Mouse (Mus musculus) ES-CJ7 (cell line): ENCODE data around the gene Chtop.
A peak's percentile ranks its signal among the peaks of the same experiment; 100 is the strongest.

ENCODE experiments used
- DNase-seq: peaks from one replicate; pipeline ENCODE4 v3.0.0; 2011; ENCODE audit warnings: low read depth, low spot score

Gene Chtop

GRCm38 (mm10) chr3:90465081-90465685 lies 44.1 kb downstream of the Chtop start:
- no peak for DNase-seq

- DNase-seq = no peak
Observed at GRCm38 (mm10) chr3:90464552-90465080, 44.7 kb downstream of the Chtop start.

- DNase-seq = no peak
Observed at GRCm38 (mm10) chr3:90462579-90462978, 46.7 kb downstream of the Chtop start.

GRCm38 (mm10) chr3:90461935-90462334 lies 47.4 kb downstream of the Chtop start:
- no peak for DNase-seq

GRCm38 (mm10) chr3:90460315-90460714 lies 49.0 kb downstream of the Chtop start:
- DNase-seq = no peak

- DNase-seq = no peak
Observed at GRCm38 (mm10) chr3:90459727-90460126, 49.6 kb downstream of the Chtop start.

- peak; percentile 71 for DNase-seq
Observed at GRCm38 (mm10) chr3:90454931-90455330, 54.4 kb downstream of the Chtop start.

GRCm38 (mm10) chr3:90451396-90452095 lies 57.8 kb downstream of the Chtop start:
- DNase-seq = peak; percentile 73

GRCm38 (mm10) chr3:90450874-90451273 lies 58.4 kb downstream of the Chtop start:
- DNase-seq = peak; percentile 38
